Mouse (Mus musculus) adrenal gland (tissue): Measurements from ENCODE around the gene Fam76a.

Source experiments
- intact Hi-C: fragments of 180-260 bp; cut with DNase I; formaldehyde crosslinking; loops from one replicate; pipeline ENCODE4 v1.15.1; 2025
- long read RNA-seq, 2 experiments: library from polyadenylated mRNA; unstranded; transcript quantifications; one replicate each; pipeline ENCODE4 v2.0.0; 2020; ENCODE audit warnings: borderline replicate concordance in 1 of 2; ENCODE audit not compliant: insufficient replicate concordance in 1 of 2

The Fam76a gene
- long read RNA-seq, experiment 1, transcript Fam76a-202 (8 exons, 1,863 nt): minor isoform, 5 of 20 reads
- long read RNA-seq, experiment 1, transcript Fam76a-201 (9 exons, 3,053 nt): major isoform, 9 of 20 reads
- long read RNA-seq, experiment 1, partial matches to known transcripts: 4 of 20 reads
- long read RNA-seq, experiment 1, other reads (novel, unspliced or antisense): 2 of 20 reads
- long read RNA-seq, experiment 2, partial matches to known transcripts: 4 of 12 reads
- long read RNA-seq, experiment 2, other reads (novel, unspliced or antisense): 4 of 12 reads

DNA sequence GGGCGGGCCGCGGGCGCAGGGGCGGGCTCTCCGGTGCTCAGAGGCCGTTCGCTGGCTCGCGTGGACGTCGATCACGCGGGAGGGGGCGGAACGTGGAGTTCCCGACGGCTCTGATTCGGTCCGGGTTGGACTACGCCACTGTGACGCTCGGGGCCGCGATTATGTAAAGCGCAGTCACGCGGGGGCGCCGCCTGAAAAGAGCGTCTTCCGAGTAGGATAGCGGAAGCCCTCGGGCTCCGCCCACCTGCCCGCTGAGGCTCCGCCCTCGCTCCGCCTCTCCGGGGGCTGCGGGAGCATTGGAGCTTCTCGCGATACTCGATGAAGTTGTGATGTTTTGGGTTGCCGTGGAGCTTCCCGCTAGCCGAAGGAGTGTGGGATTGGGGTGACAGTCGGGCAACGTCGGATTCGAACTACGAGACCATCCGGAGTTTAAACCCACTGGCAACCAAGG is at the start of gene Fam76a:
TSS of gene Fam76a (minus strand) at position 1 of the 451 bp plus-strand sequence.
- intact Hi-C loops: loop anchor here (5.0 to 10.0 kb wide), 3 partner anchors 40 to 378 kb away; partner anchors contain the start of genes Rpa2 and Stx12

DNA sequence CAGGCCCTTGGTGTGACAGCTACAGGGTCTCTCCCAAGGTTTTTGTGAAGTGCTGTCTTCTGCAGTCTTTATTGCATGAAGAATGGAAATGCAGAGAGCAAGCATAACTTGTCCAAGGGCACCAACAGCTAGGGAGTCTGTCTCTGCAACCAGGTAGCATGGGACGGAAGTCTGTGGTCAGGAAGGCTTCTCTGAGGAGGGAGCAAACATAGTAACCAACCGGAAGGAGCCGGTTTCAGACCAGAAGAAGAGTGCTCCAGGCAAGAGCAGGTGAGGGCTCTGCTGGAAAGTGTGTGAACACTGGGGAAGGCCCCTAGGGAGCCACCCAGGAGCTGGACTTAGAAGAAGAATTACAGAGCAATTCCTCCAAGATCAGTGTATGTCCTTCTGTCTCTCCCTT is 49.7 kb upstream of the Fam76a start:
- intact Hi-C loops: no loop called here

DNA sequence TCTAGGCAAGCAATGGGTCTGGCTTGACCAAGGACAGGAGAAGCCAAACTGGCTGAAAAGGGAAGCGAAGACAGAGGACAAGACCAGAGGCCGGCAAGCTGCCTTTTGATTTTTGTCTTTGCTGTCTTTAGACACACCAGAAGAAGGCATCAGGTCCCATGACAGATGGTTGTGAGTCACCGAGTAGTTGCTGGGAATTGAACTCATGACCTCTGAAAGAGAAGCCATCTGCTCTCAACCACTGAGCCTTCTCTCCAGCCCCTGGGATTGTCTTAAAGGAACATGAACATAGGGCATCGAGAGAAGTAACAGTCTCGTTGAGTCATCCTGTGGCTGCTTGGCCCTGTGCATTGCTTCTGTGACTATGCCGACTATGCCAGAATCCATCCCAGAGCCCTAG is 49.2 kb upstream of the Fam76a start:
- intact Hi-C loops: no loop called here

DNA sequence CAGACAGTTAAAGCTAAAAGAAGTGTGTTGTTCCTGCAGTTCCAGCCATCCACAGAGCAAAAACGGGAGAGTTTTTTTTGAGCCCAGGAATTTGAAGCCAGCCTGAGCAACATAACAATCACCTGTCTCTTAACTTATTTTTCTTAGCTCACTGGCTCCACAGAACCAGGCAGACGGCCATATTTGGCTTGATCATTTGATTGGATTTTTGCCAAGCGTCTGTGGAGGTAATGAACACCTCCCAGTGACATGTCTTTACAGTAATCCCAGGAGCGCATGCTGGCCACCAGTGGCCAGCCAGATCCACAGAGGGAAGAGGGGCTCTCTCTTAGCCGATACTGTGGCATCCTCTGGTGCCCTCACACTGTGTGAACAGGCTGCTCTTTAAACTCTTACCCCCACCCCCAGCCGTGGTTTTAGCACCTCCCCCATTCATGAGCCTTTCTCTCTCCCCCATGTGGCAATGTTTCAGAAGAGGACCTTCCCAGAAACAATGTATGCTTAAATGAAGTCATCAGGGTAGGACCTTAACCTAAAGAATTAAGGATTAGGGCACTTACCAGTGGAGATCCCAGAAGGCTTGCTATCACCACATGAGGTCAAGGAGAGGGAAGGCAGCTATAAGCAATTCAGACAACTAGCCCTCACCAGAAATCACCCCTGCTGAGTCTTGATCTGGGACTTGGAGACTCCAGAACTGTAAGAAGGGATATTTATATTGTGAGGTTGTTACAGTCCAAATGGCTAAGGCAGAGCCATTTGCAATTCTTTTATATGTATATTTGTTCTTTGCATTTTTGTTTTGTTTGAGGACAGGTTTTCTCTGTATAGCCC is 46.0 kb upstream of the Fam76a start:
- intact Hi-C loops: no loop called here

DNA sequence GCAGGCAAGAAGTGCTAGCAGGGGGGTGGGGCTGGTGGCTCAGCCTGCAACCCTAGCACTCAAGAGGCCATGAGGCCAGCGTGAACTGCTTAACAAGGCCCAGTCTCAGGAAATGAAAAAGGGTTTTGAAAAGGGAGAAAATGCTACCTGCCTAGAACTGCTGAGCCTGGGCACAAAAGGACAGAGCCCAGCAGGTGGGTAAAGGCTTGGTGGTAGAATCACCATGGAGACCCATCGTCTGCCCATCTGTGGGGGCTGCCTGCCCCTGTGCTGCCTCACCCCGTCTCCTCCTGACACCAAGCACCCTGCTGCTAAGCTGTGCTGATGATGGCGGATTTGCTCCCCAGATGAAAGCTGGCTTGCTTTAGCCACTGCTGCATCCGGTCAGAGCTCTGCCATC is 42.1 kb upstream of the Fam76a start:
- intact Hi-C loops: no loop called here

DNA sequence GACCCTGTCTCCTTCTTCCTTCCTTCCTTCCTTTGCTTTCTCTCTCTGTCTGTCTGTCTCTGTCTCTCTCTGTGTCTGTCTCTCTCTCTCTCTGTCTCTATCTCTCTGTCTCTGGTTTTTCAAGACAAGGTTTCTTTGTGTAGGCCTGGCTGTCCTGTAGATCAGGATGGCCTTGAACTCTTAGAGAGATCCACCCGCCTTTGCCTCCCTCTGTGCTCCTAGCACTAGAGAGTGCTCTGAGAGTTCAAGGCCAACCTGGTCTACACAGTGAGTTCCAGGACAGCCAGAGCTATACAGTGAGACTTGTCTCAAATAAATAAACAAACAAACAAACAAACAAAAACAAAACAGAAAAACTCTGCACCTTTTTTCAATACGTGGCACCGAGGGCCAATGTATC is 41.7 kb upstream of the Fam76a start:
- intact Hi-C loops: no loop called here

DNA sequence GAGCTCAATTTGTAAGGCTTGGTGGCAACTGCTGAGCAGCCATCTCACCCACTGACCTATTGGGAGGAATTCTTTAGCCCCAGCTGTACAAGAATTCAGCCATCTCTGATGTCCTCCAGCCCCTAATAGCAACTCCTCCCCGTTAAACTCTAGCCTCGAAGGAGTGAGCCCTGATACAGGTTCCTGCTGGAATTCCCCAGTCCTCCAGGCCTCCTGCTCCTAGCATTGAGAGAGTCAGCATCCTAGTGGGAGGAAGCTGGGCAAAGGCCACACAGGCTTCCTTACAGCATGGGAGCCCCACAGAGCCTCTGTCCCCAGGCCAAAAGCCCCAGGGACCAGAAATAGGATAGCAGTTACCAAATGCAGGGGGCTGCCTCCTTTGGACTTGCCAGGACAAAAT is 41.1 kb upstream of the Fam76a start:
- intact Hi-C loops: no loop called here

DNA sequence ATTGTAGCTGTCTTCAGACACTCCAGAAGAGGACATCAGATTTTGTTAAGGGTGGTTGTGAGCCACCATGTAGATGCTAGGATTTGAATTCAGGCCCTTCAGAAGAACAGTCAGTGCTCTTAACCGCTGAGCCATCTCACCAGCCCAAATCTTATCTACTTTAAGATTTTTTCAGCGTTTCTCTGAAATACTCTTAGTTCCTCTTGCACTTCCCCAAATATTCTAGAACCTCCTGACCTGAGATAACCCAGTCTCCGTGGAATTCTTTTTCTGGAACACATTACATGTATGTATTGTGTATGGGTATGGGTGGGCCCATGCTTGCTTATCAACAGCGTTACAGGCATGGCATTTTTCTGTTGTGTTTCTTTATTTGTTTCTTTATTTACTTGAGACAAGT is 40.3 kb upstream of the Fam76a start:
- intact Hi-C loops: no loop called here

DNA sequence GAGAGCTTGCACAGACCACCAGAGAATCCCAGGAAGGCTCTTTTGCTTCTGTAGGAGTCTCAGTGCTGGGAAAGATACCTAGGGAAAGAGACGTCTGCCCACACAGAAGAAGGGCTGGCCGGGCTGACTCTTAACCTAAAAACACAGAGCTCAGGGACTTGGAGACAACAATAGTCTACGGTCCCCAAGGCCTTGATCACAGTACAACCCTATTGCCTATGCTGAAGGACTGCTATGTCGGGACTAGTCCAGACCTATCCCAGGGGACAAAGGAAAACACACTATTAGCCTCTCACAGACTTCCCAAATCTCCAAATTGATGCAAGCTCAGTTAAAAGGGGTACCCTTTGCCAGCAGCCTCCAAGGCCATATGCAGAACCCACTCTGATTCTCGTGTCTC is 39.5 kb upstream of the Fam76a start:
- intact Hi-C loops: no loop called here

DNA sequence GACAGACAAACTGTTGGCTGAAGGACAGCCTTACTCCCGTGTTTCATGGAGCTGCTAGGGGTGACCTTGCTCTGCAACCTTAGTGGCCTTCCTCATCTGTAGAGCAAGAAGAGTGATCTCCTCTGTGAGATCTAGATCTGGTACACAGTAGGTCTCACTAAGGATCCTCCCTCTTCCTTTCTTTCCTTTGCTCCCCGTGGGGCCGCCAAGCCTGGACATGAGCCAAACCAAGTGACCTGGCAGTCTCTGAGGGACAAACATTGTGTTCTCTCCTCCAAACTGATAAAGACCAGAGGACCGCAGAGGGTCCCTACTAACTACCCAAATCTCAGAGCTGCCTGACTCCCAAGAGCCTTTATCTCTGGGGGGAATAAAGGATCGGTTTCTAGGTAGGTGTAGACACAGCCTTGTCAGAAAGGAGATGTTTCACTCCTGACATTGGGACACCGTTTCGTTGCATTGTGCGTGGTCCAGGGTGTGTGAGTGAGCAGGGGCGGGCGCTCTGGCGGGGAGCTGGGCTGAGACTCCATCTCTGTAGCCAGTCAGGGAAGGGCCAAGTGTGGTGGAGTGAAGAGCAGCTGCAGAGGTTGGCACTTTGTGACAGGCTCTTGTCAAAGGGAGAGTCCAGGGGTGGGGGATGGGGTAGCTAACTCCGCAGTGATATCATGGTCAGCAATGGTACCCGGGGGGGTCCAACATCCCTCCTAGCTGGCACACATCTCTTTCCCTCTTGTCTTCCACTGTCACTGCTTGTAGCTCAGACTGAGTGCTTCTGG is 38.7 kb upstream of the Fam76a start:
- intact Hi-C loops: no loop called here

DNA sequence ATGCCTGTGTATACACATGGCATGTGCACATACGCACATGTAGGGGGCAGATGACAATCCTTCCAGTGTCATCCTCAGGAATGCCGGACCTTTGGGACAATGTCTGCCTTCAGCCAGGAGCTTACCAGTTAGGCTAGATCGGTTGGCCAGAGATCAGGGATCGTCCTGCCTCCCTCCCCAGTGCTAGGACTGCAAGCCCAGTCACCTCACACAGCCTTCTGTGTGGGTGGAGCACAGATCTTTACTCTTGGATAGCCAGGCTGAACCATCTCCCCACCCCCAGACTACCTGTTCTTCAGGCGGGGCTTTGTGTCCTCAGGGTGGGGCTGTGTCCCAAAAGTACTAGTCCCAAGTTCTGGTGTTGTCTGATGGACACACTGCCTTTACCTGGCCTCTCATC is 38.0 kb upstream of the Fam76a start:
- intact Hi-C loops: no loop called here

DNA sequence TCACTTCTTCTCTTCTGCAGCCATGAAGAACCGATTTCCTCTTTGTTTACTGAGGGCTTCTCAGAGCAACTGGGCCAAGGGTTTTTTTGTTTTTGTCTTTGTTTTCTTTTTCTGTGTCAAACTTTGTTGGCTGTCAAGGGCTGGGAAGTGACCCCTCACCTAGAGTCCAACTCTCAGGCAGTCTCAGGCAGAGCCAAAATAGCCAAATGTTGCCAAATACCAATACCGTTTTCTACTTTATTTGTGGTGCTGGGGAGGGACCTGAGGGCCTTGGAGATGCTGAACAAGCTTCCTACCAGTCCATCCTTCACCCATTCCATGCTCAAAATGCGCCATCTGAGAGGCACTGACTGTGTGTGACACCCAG is 37.3 kb upstream of the Fam76a start:
- intact Hi-C loops: no loop called here

DNA sequence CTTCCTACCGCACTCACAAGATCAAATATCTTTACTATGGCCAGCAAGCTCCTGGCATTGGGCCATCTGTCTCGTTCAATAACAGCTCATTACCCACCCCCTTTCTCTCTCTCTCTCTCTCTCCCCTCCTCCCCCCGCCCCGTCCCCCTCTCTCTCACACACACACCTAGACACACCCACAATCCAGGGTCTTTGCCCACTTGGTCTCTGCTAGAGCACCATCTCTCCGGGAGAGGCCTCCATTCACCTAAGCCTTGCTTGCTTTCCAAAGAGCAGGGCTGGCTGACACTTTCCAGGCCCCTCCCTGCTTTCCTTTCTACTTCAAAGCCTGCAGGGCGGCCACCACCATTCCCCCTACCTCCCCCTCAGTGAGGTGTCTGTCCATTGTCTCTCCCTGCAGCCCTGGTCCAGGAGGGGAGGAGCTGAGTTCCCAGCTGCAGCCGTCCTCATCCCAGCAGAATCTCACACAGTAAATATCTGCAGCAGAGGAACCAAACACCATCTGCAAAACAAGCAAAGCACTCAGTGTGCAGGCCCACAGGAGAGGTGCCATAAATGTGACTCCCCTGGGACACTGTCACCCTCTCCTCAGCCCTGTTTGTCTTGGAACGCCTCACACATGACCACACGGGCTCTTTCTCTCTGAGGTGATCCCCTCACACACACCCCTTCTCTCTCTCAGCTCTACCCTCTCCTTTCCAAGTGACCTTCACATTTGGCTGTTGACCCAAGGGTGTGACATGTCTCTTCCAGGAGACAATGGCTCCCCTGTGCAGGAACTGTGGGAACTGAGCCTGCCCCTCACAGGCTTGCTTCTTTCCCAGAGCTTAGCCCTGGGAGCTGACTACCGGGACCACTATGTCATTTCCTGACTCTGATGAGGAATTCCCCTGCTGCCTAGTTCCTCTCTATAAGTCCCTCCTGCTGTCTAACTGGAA is 36.7 kb upstream of the Fam76a start:
- intact Hi-C loops: no loop called here

DNA sequence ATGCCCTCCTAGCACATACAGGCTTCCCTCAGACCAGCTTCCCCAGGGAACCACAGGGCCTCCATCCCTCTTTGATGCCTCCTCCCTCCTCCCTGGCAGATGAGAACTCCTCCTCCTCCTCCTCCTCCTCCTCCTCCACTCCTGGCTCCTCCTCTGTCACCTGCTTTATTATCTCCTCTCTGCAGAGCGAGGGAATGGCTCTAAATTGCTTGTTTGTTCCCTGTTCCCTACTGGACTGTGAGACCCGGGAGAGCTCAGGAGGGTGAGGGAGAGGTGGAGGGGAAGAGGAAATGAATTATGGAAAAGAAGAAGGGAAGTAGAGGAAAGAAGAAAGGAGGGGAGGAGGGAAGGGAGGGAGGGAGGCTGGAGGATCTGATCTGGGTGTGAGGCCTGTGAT is 33.0 kb upstream of the Fam76a start:
- intact Hi-C loops: loop anchor here (2.0 kb wide), 1 partner anchor 45 kb away; no protein-coding TSS in a partner anchor

DNA sequence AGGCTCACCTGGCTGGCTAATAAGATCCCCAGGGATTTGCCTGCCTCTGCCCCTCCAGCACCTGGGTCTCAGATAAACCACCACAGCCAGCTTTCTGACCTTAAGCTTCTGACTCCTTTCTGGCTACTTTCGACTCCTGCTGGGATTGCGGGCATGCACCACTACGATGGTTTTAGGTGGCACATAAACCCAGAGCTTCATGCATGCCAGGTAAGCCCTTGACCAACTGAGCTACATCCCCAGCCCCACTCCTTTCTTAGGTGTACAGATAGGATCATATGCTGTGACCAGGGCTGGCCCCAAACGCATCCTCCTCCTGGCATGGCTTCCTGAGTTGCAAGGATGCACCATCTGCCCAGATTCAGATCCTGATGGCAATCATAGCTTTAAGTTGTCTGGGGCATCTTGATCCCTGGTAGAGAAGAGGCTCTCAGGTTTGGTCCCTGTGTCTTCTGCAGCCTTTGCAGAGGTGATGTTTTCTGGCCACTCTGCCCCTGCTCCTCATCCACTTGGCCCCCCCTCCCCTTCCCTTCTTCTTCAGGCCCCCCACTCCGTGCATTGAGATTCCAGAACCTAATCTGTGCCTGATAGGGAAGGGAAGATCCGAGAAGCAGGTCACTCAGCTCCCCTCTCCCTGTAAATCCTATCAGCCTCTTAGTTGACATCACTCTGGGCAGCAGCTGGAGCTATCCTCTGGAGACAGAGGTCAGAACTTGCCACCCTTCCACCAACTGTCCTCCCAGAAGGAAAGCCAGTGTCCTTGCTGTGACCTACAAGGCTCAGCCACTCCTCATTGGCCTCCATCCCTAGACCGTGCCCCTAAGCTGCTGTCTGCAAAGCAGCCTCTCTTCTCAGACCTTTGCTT is 32.4 kb upstream of the Fam76a start:
- intact Hi-C loops: loop anchor here (2.0 to 5.0 kb wide), 2 partner anchors 46 to 103 kb away; no protein-coding TSS in a partner anchor

DNA sequence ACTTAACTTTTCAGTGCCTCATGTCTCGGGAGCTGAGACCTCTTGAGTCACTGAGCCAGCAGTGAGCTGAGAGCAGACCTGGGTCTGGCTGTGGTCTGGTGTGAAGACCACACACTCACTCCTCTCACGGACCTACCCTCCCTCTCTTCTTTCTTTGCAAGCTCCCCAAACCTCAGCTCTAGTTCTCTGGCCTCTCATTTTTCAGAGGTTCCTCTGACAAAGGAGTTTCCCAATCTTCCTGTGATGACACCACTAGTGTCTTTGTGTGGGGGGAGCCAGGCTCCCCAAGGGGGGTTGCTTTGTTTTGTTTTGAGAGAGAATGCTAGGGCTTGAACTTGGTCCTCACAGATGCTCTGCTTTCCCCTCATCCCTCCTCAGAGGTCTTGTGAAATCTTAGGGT is 28.6 kb upstream of the Fam76a start:
- intact Hi-C loops: loop anchor here (5.0 kb wide), 1 partner anchor 106 kb away; no protein-coding TSS in a partner anchor

DNA sequence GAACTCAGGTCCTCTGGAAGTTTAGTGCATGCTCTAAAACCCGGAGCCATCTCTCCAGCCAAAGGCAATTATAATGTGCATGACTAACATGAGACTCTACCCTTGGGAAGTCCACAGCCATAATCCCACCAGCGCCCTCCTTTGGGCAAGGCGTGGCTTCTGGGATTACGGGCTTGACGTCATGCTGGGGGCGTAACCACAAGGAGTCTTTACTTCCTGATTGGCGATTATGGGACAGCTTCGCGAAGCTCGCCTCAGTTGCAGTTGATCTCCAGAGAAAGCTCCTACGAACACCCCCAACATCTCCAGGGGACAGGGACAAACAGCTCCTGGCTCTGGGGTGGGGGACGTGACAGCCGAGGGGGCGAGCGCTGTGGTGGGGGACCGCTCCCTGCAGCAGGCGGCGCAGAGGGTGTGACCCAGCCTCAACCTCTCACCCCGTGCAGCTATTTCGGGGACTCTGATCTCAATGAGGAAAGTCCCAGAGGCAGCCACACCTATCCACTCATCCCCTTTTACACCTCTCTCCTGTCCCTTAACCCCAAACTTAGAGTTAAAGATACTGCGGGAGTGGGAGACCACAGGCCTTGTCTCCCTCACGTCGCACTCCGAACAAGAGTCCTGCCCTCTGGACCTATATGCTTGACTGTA is 27.6 kb upstream of the Fam76a start:
- intact Hi-C loops: loop anchor here (5.0 to 10.0 kb wide), 3 partner anchors 107 to 347 kb away; no protein-coding TSS in a partner anchor

DNA sequence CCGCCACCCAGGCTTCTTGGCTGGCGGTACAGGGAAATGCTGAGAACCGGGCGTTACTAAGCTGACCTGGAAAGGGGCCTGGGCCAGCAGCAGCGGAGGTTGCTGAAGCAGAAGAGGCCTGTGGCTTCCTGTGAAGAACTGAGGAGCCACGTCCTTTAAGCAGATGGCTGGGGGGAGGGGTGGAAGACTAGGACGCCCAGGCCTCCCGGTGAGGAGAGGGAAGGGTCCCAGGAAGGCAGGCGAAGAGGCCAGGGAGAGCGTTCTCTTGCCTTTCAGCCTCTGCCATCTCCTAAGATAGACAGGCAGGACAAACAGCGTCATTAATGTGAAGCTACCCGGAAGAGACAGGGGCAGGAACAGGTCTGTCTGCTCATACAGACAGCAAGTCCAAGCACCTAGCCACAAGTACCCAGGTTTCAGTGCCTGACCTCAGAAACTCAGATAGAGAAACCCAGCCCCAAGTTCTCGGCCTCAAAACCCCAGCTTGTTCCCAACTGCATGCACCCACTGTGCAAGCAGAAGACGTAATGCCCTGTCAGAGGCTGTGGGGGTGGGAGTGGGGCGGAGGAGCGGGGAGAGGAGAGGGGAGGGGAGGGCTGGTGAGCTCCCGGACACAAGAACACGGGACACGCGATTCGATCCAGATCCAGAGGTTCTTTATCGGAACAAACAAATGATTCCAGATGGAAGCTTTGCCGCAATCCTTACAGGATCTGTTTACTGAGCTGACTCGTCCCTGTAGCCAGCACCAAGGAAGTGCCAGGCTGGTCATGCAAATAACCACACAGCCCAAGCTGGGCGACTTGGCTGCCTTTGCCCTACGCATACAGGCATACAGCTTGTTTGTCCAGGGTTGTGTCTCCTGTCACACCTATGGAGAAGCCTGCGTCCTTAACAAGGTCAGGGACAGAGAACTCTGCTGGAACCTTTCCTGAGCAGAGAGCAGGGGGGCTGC is 24.0 kb upstream of the Fam76a start:
- intact Hi-C loops: loop anchor here (5.0 to 10.0 kb wide), 2 partner anchors 238 to 351 kb away; no protein-coding TSS in a partner anchor
